Mouse (Mus musculus): ENCODE data around the gene Calr. TPM values are rescaled to one million over a fixed set of nuclear protein-coding genes. Genes with fewer than 3 reads are reported as not detected.

Gene Calr
- polyA plus RNA-seq, 1 experiment from 2014 or later, result 854 TPM

- Histone ChIP-seq H3K4me3 (ENCODE audit: low read depth, low read length) (peak overlapping the region; percentile 99), H3K4me1 (ENCODE audit: control insufficient read depth, insufficient read depth, low read length) (peaks cover 13% of the 10 kb centered on the region), H3K27ac (replicated peaks; ENCODE audit: low read depth, low read length) (peak overlapping the region; percentile 79; the same call in 1 of the 2 replicates), H3K9me3 (ENCODE audit: control insufficient read depth, low read length) (no peaks in the 10 kb centered on the region), H3K9ac (ENCODE audit: low read length) (peak overlapping the region; percentile 74), H3K36me3 (ENCODE audit: control insufficient read depth, insufficient read depth, low read length) (peaks cover 25% of the 10 kb centered on the region), H3K27me3 (ENCODE audit: control insufficient read depth, insufficient read depth, low read length) (no peaks in the 10 kb centered on the region), H3K4me2 (ENCODE audit: low read depth, severe bottlenecking) (peak overlapping the region; percentile 63)
- 46% methylated on average over 6 of the region's 6 CpGs for WGBS
- no peak for DNase-seq (ENCODE audit: low spot score)
- ATAC-seq (ENCODE audit: insufficient number of reproducible peaks, low FRiP score, low TSS enrichment, low read depth), result no peak
Measured at GRCm38 (mm10) chr8:84847684-84848435, 1.1 kb upstream of the Calr start.

- peak; percentile 8 for ATAC-seq (ENCODE audit: insufficient number of reproducible peaks, low FRiP score, low TSS enrichment, low read depth)
- DNase-seq (ENCODE audit: low spot score), result no peak
- Histone ChIP-seq H3K9ac (ENCODE audit: low read length) (peak overlapping the region; percentile 98), H3K4me1 (ENCODE audit: control insufficient read depth, insufficient read depth, low read length) (peaks cover 15% of the 10 kb centered on the region), H3K4me2 (ENCODE audit: low read depth, severe bottlenecking) (peak overlapping the region; percentile 75), H3K27me3 (ENCODE audit: control insufficient read depth, insufficient read depth, low read length) (no peaks in the 10 kb centered on the region), H3K4me3 (ENCODE audit: low read depth, low read length) (peak overlapping the region; percentile 99), H3K36me3 (ENCODE audit: control insufficient read depth, insufficient read depth, low read length) (peaks cover 37% of the 10 kb centered on the region), H3K27ac (replicated peaks; ENCODE audit: low read depth, low read length) (peak overlapping the region; percentile 75), H3K9me3 (ENCODE audit: control insufficient read depth, low read length) (no peaks in the 10 kb centered on the region)
- WGBS, result under 1% methylated on average over 30 of the region's 30 CpGs
Measured at GRCm38 (mm10) chr8:84846094-84846721, 526 bp downstream of the Calr start.

- Histone ChIP-seq H3K36me3 (ENCODE audit: control insufficient read depth, insufficient read depth, low read length) (peaks cover 37% of the 10 kb centered on the region), H3K9ac (ENCODE audit: low read length) (peak overlapping the region; percentile 98), H3K4me3 (ENCODE audit: low read depth, low read length) (peak overlapping the region; percentile 99), H3K27ac (replicated peaks; ENCODE audit: low read depth, low read length) (no peak overlapping the region), H3K27me3 (ENCODE audit: control insufficient read depth, insufficient read depth, low read length) (no peaks in the 10 kb centered on the region), H3K9me3 (ENCODE audit: control insufficient read depth, low read length) (no peaks in the 10 kb centered on the region), H3K4me2 (ENCODE audit: low read depth, severe bottlenecking) (peak overlapping the region; percentile 75), H3K4me1 (ENCODE audit: control insufficient read depth, insufficient read depth, low read length) (peaks cover 15% of the 10 kb centered on the region)
- 19% methylated on average over 12 of the region's 12 CpGs for WGBS
- ATAC-seq (ENCODE audit: insufficient number of reproducible peaks, low FRiP score, low TSS enrichment, low read depth) (no peak), DNase-seq (ENCODE audit: low spot score) (peak; percentile 53)
Measured at GRCm38 (mm10) chr8:84845355-84846093, 1.2 kb downstream of the Calr start.

- H3K9ac ChIP-seq (ENCODE audit: low read length), result peak overlapping the region; percentile 98; the same call in 1 of the 2 replicates
- peaks cover 17% of the 10 kb centered on the region for H3K4me1 ChIP-seq (ENCODE audit: control insufficient read depth, insufficient read depth, low read length)
- H3K4me3 ChIP-seq (ENCODE audit: low read depth, low read length), result peak overlapping the region; percentile 99
- H3K27me3 ChIP-seq (ENCODE audit: control insufficient read depth, insufficient read depth, low read length), result no peaks in the 10 kb centered on the region
- DNase-seq (ENCODE audit: low spot score), result no peak
- no peak for ATAC-seq (ENCODE audit: insufficient number of reproducible peaks, low FRiP score, low TSS enrichment, low read depth)
- H3K36me3 ChIP-seq (ENCODE audit: control insufficient read depth, insufficient read depth, low read length), result peaks cover 37% of the 10 kb centered on the region
- peak overlapping the region; percentile 75 for H3K4me2 ChIP-seq (ENCODE audit: low read depth, severe bottlenecking)
- 86% methylated on average over 9 of the region's 9 CpGs for WGBS
- H3K27ac ChIP-seq (replicated peaks; ENCODE audit: low read depth, low read length), result no peak overlapping the region
- H3K9me3 ChIP-seq (ENCODE audit: control insufficient read depth, low read length), result no peaks in the 10 kb centered on the region
Measured at GRCm38 (mm10) chr8:84844397-84845070, 2.2 kb downstream of the Calr start.

GRCm38 (mm10) chr8:84841514-84841913, 5.2 kb downstream of the Calr start:
- H3K36me3 ChIP-seq (ENCODE audit: control insufficient read depth, insufficient read depth, low read length), result peaks cover 56% of the 10 kb centered on the region
- H3K4me1 ChIP-seq (ENCODE audit: control insufficient read depth, insufficient read depth, low read length), result peaks cover 30% of the 10 kb centered on the region

GRCm38 (mm10) chr8:84840248-84840999, 6.3 kb downstream of the Calr start, which contains the start of gene Rad23a:
Gene Rad23a (minus strand): TSS chr8:84840665.
- peak within 1 kb of the TSS; percentile 91 for H3K9ac ChIP-seq (ENCODE audit: low read length)
- peak within 1 kb of the TSS; percentile 94 for H3K4me3 ChIP-seq (ENCODE audit: low read depth, low read length)
- peak within 1 kb of the TSS; percentile 68 for H3K4me2 ChIP-seq (ENCODE audit: low read depth, severe bottlenecking)
- H3K4me1 ChIP-seq (ENCODE audit: control insufficient read depth, insufficient read depth, low read length), result peaks cover 37% of the 10 kb centered on the region
- no peaks in the 10 kb centered on the region for H3K27me3 ChIP-seq (ENCODE audit: control insufficient read depth, insufficient read depth, low read length)
- ATAC-seq (ENCODE audit: insufficient number of reproducible peaks, low FRiP score, low TSS enrichment, low read depth) (peak; percentile 88), DNase-seq (ENCODE audit: low spot score) (peak; percentile 93)
- H3K27ac ChIP-seq (replicated peaks; ENCODE audit: low read depth, low read length), result peak within 1 kb of the TSS; percentile 90
- under 1% methylated on average over 46 of the region's 55 CpGs for WGBS
- no peaks in the 10 kb centered on the region for H3K9me3 ChIP-seq (ENCODE audit: control insufficient read depth, low read length)
- peaks cover 64% of the 10 kb centered on the region for H3K36me3 ChIP-seq (ENCODE audit: control insufficient read depth, insufficient read depth, low read length)

More at GRCm38 (mm10) chr8:84841514-84841913, 5.2 kb downstream of the Calr start:
- no peak for ATAC-seq (ENCODE audit: insufficient number of reproducible peaks, low FRiP score, low TSS enrichment, low read depth)
- Histone ChIP-seq H3K4me2 (ENCODE audit: low read depth, severe bottlenecking) (no peak overlapping the region), H3K27ac (replicated peaks; ENCODE audit: low read depth, low read length) (peak overlapping the region; percentile 26), H3K27me3 (ENCODE audit: control insufficient read depth, insufficient read depth, low read length) (no peaks in the 10 kb centered on the region), H3K9me3 (ENCODE audit: control insufficient read depth, low read length) (no peaks in the 10 kb centered on the region), H3K4me3 (ENCODE audit: low read depth, low read length) (no peak overlapping the region), H3K9ac (ENCODE audit: low read length) (no peak overlapping the region)
- DNase-seq (ENCODE audit: low spot score), result no peak
- 81% methylated on average over 1 of the region's 1 CpGs for WGBS

GRCm38 (mm10) chr8:84839875-84840247, 6.9 kb downstream of the Calr start:
- H3K27me3 ChIP-seq (ENCODE audit: control insufficient read depth, insufficient read depth, low read length), result no peaks in the 10 kb centered on the region
- H3K27ac ChIP-seq (replicated peaks; ENCODE audit: low read depth, low read length), result peak overlapping the region; percentile 90
- 6% methylated on average over 7 of the region's 7 CpGs for WGBS
- ATAC-seq (ENCODE audit: insufficient number of reproducible peaks, low FRiP score, low TSS enrichment, low read depth) (no peak), DNase-seq (ENCODE audit: low spot score) (no peak)
- H3K36me3 ChIP-seq (ENCODE audit: control insufficient read depth, insufficient read depth, low read length), result peaks cover 62% of the 10 kb centered on the region
- peaks cover 32% of the 10 kb centered on the region for H3K4me1 ChIP-seq (ENCODE audit: control insufficient read depth, insufficient read depth, low read length)
- H3K4me3 ChIP-seq (ENCODE audit: low read depth, low read length), result peak overlapping the region; percentile 94
- H3K4me2 ChIP-seq (ENCODE audit: low read depth, severe bottlenecking), result peak overlapping the region; percentile 68
- peak overlapping the region; percentile 91 for H3K9ac ChIP-seq (ENCODE audit: low read length)
- no peaks in the 10 kb centered on the region for H3K9me3 ChIP-seq (ENCODE audit: control insufficient read depth, low read length)

Data from limb, embryonic 11.5 days (tissue).